Mouse (Mus musculus) T-helper 2 cell (primary cell): ENCODE results near the gene Uvssa.

Source experiments
- in situ Hi-C: fragments of 300-600 bp; cut with MboI, MseI; formaldehyde crosslinking; loops from one replicate; pipeline ENCODE4 v1.15.1; 2025; ENCODE audit warnings: high pct_unique_total_duplicates

Gene Uvssa

DNA sequence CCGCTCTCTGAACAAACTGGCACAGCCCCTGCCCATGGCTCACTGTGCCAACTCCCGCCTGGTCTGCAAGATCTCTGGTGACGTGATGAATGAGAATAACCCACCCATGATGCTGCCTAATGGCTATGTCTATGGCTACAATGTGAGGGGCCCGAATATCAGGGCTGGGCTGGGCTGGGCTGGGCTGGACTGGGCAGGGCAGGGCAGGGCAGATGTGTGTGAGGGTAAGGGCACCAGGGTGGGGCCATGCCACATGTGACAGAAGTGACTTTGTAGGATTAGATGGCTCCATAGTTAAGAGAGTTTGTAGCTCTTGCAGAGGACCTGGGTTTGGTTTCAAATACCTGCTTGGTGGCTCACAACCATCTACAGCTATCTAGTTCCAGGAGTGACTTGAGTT, 6.7 kb upstream of the Uvssa start:
- in situ Hi-C loops = loop anchor here (10.0 kb wide), 1 partner anchor 1173 kb away; no protein-coding TSS in a partner anchor

DNA sequence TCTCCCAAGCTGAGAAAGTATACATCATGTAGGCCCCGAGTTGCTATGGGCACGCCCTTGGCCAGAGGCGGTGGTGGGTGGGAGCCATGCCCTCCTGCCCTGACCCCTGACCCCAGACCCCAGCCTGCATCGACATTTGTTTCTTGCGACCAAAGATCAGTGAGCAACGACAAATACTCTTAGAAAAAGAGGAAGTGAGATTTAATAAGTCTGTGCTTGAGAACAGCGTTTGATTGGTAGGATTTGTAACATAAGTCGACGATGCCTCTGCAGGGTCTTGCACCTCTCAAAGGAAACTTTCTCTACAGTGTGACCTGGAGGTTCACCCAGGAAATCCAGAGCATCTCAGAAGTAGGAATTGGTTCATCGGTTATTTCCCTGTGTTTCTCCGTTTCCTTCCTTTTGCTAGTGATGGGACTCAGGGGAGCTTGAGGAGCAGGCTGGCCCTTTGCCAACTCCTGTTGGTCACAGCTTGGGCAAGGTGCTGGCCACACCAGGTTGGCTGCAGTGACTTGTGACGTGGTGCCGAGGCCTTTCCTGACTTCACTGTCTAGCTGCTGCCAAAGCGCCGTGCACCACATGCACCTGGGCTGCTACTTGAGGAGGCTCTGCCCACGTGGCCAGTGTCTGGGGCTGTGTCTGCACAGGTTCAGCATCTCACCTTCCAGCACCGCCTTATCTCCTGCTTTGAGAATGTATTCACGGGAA, 5.9 kb upstream of the Uvssa start:
- in situ Hi-C loops = loop anchor here (10.0 kb wide), 1 partner anchor 1172 kb away; no protein-coding TSS in a partner anchor

GRCm38 (mm10) chr5:33377176-33377575, 1.2 kb upstream of the Uvssa start:
- in situ Hi-C loops = loop anchor here (5.0 to 10.0 kb wide), 3 partner anchors 40 to 1168 kb away; partner anchors contain the start of genes Ctbp1 and Maea

GRCm38 (mm10) chr5:33377801-33378301, 498 bp upstream of the Uvssa start:
- in situ Hi-C loops = loop anchor here (5.0 to 10.0 kb wide), 3 partner anchors 41 to 1167 kb away; partner anchors contain the start of genes Ctbp1 and Maea

DNA sequence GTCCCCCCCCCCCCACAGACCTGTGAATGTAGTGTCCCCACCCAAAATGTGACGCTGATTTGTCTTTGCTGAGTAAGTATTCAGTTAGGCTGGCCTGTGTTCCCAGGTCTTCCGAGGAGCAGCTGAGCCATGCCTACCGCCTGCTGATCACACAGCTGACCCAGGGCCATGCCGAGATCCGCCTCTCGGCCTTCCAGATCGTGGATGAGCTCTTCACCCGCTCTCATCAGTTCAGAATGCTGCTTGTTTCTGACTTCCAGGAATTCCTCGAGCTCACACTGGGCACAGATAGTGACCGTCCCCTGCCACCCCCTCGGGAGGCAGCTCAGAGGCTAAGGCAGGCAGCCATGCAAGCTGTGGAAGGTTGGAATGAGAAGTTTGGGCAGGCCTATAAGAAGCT, 9.2 kb downstream of the Uvssa start:
- in situ Hi-C loops = no loop called here

DNA sequence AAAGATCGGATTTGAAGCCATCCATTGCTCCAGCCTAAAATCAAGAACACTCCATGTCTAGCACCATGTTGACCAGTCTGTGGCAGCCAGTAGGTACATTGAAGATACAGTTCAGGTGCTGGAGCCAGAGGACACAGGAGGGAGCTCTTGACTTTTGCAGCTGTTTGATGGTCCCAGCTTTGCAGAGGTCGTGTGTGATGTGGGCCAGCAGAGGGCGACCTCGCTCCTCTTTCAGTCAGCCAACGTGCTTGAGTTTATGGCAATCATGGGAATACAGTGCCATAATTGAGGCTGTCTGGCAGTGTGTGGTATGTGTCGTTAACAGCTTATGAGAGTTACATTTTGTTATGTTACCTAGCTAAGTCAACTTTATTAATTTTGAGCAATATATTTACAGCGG, 15.5 kb downstream of the Uvssa start:
- in situ Hi-C loops = loop anchor here (5.0 kb wide), 1 partner anchor 98 kb away; no protein-coding TSS in a partner anchor

GRCm38 (mm10) chr5:33395693-33396092, 17.3 kb downstream of the Uvssa start:
- in situ Hi-C loops = no loop called here

DNA sequence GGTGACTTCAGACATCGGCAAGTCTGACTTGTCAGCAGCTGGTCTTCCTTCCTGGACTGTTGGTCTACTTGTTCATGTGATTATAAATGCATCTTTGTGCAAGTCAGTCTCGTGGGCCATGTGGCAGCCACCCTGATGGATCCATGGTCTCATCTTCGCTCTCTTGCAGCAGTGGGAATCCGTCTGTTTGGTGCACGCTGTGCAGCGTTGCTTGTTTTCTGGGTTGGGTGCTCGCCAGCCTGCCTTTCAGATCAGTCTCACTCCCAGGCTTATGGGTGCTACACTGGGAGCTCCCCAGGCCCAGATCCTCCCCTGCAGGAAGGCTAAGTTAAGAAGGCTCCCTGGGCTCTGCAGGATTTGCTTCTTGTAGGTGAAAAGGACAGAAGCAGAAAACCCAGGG, 18.5 kb downstream of the Uvssa start:
- in situ Hi-C loops = no loop called here

DNA sequence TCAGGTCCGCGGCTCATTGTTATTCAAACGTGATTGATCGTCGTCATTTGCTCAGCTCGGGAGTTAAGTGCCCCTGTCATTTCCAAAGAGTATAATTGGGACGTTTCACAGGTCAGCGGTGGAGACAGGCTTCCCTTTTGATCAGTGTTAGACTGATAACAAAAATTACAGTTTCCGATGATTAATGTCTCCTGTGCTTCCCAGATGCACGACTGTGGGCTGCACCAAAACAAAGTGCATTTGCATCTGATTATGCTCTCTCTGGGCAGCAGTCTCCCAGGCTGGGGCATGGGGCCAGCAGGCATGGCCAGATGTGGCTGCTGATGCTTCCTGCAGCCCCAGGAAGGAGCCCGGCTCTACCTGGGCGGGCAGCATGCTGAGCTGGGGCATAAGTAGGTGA, 22.5 kb downstream of the Uvssa start:
- in situ Hi-C loops = no loop called here

DNA sequence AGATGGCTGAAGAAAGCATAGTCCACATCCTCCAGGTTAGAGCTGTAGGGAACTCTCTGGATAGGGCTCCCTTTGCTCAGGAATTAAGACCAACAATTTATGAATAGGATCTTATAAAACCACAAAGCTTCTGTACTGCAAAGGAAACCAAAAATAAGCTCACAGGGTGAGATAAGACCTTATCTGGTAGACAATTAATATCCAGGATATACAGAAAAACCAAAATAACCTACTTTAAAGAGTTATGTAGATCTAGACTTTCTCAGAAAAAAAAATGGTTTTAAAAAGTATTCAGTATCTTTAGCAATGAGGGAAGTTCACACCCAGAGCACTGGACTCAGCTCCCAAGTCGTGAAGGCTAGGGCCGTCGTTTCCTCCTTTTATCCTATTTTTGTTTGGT, 42.0 kb downstream of the Uvssa start:
- in situ Hi-C loops = no loop called here

DNA sequence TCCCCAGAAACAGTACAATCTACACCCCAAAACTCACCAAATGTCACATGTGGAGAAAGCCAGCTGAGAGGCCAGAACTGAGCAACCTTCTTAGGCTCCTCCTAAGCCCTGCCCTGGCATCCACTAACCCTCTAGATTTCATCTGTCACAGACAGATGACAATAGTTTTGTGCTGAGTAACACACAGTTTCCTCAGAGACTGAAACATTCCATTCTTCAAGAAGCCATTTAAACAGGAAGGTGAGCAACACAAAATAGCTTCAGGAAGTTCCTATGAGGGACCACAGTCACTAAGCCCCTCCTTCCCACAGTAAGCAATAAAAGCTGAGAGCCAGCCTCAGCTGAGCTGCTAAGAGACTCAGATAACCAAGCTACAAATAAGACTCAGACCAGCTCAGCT, 49.1 kb downstream of the Uvssa start:
- in situ Hi-C loops = no loop called here

DNA sequence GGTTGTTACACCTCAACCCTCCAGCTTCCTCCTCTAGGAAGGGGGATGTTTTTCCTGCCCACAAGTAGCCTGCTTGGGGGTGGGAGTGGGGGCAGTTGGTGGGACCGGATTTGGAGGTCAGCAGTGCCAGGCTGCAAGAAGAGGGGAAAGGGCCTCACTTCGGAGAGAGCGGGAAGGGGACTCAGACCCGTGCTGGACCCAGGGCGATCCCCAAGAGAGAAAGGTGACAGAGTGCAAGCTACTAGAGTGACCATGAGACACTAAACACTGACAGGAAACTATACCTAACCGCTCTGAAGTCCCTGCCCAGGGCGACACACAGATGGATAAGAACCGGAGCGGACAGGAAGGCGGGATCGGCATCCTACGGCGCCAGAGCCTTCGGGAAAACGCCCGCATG, 51.8 kb downstream of the Uvssa start:
- in situ Hi-C loops = no loop called here

DNA sequence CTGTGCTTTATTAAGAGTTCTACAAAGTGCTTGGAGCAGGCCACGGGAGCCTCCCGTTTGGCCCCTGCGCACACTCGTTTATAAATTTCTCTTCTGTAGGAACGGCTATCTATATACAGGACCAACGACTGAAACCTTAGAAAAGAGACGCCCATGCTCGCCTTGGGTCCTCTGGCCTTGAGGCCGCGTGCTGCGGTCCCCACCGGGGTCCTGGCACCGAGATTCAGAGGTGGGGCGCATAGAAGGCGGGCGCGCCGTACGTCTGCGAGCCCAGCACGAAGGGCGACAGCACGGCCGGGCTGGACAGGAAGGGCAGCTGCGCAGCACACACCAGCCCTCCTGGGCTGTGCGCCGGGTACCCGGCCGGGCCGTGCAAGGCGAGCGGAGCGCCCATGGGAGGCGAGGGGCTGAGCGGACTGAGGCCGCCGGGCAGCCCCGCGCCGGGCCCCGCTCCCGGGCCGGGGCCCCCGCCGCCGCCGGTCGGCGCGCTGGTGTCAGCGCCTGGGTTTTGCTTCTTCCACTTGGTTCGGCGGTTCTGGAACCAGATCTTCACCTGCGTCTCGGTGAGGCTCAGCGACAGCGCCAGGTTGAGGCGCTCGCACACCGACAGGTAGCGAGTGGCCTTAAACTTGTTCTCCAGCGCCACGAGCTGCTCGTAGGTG, 52.3 kb downstream of the Uvssa start:
- in situ Hi-C loops = no loop called here

GRCm38 (mm10) chr5:33431173-33432005, 53.0 kb downstream of the Uvssa start:
- in situ Hi-C loops = no loop called here

- in situ Hi-C loops = no loop called here
Measured at GRCm38 (mm10) chr5:33432057-33432935, 53.9 kb downstream of the Uvssa start.

- in situ Hi-C loops = no loop called here
Measured at GRCm38 (mm10) chr5:33433201-33434138, 55.1 kb downstream of the Uvssa start, which contains the start of gene Nkx1-1. Gene Nkx1-1, minus strand, starts transcription at chr5:33433976.

DNA sequence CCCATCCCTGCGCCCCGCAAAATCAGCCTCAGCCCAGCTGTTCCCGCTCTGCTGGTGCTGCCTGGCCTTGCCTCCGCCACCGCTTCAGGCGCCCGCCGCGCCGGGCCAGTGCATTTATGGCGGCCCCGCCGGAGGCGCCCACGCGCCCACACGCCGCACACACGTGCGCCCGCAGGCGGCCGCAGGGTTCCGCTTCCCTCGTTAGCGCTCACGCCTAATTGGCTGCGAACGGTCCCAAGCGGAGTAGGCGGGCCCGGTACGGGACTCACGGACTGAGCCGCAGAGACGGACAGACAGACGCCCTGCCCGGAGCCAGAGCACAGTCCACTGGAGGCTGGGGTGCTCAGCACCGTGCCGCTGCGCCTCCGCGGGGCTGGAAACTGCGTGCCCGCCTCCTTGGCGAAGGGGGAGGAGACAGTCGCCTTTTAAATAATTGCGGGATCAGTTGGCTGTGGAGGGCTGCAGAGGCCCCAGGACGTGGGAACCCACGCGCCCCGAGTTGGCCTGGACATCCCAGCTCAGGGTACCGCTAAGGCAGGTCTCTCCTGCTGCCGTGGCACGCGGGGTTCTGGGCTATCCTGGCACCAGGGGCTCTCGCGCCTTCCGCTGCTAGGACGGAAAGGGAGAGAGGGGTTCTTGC, 55.9 kb downstream of the Uvssa start:
- in situ Hi-C loops = no loop called here

GRCm38 (mm10) chr5:33435151-33435550, 56.8 kb downstream of the Uvssa start:
- in situ Hi-C loops = no loop called here

DNA sequence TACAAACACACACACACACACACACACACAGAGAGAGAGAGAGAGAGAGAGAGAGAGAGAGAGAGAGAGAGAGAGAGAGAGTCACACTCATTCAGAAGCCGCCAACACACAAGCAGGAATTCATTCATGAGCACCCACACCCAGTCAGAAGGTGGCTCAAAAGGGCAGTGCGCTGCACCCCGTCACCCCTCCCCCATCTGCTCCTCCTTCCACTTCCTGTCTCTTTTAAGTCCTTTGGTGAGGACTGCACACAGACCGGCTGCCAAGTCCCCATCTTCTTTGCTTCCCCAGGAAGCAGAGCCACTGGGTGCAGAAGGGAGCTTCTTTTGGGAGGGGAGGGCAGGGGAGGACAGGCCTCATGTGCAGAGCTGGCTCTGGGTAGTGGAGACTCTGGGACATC, 57.6 kb downstream of the Uvssa start:
- in situ Hi-C loops = no loop called here
